ENCODE assay signal across 9 mouse cellular contexts in the genomic region with DNA sequence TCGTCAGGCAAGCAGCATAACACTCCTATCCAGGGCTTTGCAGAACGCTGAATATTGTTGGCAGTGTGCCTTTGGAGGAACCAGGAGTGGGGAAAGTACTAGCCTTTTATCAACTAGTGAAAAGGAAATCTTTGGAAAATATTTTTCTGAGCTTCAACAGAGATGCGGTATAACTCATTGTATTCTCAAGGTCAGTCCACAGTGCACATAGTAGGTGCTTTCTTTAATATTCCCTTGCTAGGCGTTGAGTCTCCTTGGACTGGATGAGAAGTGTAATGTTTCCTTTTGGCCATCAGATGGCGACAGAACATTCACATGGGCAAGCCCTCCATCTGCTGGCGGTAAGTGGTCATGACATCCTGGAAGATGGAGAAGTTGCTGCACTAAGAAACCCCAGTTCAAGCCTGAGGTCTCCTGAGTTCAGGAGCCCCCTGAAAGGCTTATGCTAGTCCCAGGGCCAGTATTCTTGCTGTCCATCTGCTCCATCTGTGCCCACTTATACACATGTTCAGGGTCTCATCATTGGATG. TPM values are rescaled to one million over a fixed set of nuclear protein-coding genes. Genes with fewer than 3 reads are reported as not detected.
A peak's percentile ranks its signal among the peaks of the same experiment; 100 is the strongest.
DNase-seq lines count a peak whose midpoint lies in the region; TF ChIP-seq lines count a peak whose summit lies in the region.
"Had no signal": no experiment of that assay in that cellular context is flagged by ENCODE, and none has a peak within 500 bp of the region (broad histone marks: within the 10 kb centered on the region; RNA-seq: fewer than 3 reads in every experiment).

No protein-coding gene starts in this region.

- WGBS in lung, adult 2 months = 13% methylated on average over 6 of the region's 6 CpGs

- peak; percentile 87 to 89 for DNase-seq in B cell, adult 2 months
- peak; percentile 92 for DNase-seq in ES-CJ7 (ENCODE audit: low read depth, low spot score)
- DNase-seq in c-Kit-positive CD71-positive TER-119-positive erythroid progenitor cells, embryonic 14.5 days (ENCODE audit: low spot score) = peak; percentile 88
- peak; percentile 49 to 88 for DNase-seq in frontal cortex, adult 2 months (ENCODE audit: extremely low spot score in 1 of 2, low spot score in 1 of 2)
- peak; percentile 84 to 89 for DNase-seq in kidney, postnatal 36 days
- peak; percentile 74 for DNase-seq in lung, adult 2 months
- peak; percentile 82 to 85 for DNase-seq in right cerebral cortex, postnatal 10 days (ENCODE audit: low spot score in 2 of 2)
- DNase-seq in urinary bladder, postnatal 36 days (ENCODE audit: low spot score in 2 of 2) = peak; percentile 58 to 71

- H3K4me3 ChIP-seq in lung, adult 2 months (replicated peaks; ENCODE audit: extremely low read depth, low read depth, low read length) = no peak overlapping the region

- TF ChIP-seq CTCF in lung, adult 2 months (IDR thresholded peaks at IDR 0.05; ENCODE audit: insufficient read depth, low read length) = peak; percentile 100

- 0 out of 2 replicates have a peak, but pooled peaks have one; percentile 8 for TF ChIP-seq POLR2A in lung, adult 2 months (IDR thresholded peaks at IDR 0.05; ENCODE audit: borderline replicate concordance, extremely low read depth, low read depth, low read length)

- H3K4me1 ChIP-seq in lung, adult 2 months (ENCODE audit: control insufficient read depth, insufficient read depth, low read length) = no peaks in the 10 kb centered on the region

RNA-seq across cellular contexts. Expression of gene Gtf3c5, which starts 1.6 kb away (rescaled TPM):
- polyA plus RNA-seq in frontal cortex, adult 2 months (2012; rRNA removed) = 21.8 and 23.8 TPM in 2 replicates
- 21.6 and 27.3 TPM in 2 replicates for polyA plus RNA-seq in lung, adult 2 months (2012; rRNA removed)

RNA-seq across cellular contexts. Expression of gene Cel, which starts 21.9 kb away (rescaled TPM):
- polyA plus RNA-seq in frontal cortex, adult 2 months (2012; rRNA removed) = 0.10 TPM in 1 of 2 replicates, not detected in the other
- 0.12 and 3.3 TPM in 2 replicates for polyA plus RNA-seq in lung, adult 2 months (2012; rRNA removed)
- polyA plus RNA-seq: macrophage had no signal

RNA-seq across cellular contexts. Expression of gene Gfi1b, which starts 36.7 kb away (rescaled TPM):
- polyA plus RNA-seq in frontal cortex, adult 2 months (2012; rRNA removed) = 0.08 TPM in 1 of 2 replicates, not detected in the other
- polyA plus RNA-seq in lung, adult 2 months (2012; rRNA removed) = 0.66 and 0.79 TPM in 2 replicates

RNA-seq across cellular contexts. Expression of gene Tsc1, which starts 55.9 kb away (rescaled TPM):
- 31.0 and 33.7 TPM in 2 replicates for polyA plus RNA-seq in frontal cortex, adult 2 months (2012; rRNA removed)
- polyA plus RNA-seq in lung, adult 2 months (2012; rRNA removed) = 10.2 and 14.7 TPM in 2 replicates
